Mouse (Mus musculus) midbrain, embryonic 16.5 days (tissue): ENCODE results near the gene C1rb. TPM values are rescaled to one million over a fixed set of nuclear protein-coding genes. Genes with fewer than 3 reads are reported as not detected.
"Not testable (repeated sequence)": the region's sequence is repeated elsewhere in the genome, so short reads cannot be mapped to it uniquely, and the experiment has no call there.

Experiments used
- ATAC-seq: fragments of 200-750 bp; cut with Nextera tagmentation; 2 replicates; pipeline ENCODE4 v1.8.0; 2017; ENCODE audit warnings: moderate TSS enrichment
- H3K27ac ChIP-seq: fragments of 300-500 bp; sonication (generic); 2 replicates; pipeline ENCODE4 v1.5.1; 2014; ENCODE audit warnings: mild to moderate bottlenecking, low read length, mixed read lengths
- H3K27me3 ChIP-seq: fragments of 300-500 bp; sonication (generic); 2 replicates; pipeline ENCODE4 v1.6.1; 2014; ENCODE audit warnings: low read depth, low read length, mixed read lengths; ENCODE audit not compliant: control insufficient read depth, insufficient read depth
- H3K36me3 ChIP-seq: fragments of 300-500 bp; sonication (generic); 2 replicates; pipeline ENCODE4 v1.6.1; 2014; ENCODE audit warnings: mild to moderate bottlenecking, low read length, moderate library complexity, mixed read lengths; ENCODE audit not compliant: control insufficient read depth, insufficient read depth
- H3K4me1 ChIP-seq: fragments of 300-500 bp; sonication (generic); 2 replicates; pipeline ENCODE4 v1.6.1; 2014; ENCODE audit warnings: mild to moderate bottlenecking, low read length, mixed read lengths; ENCODE audit not compliant: control insufficient read depth, insufficient read depth
- H3K4me2 ChIP-seq: fragments of 300-500 bp; sonication (generic); 2 replicates; pipeline ENCODE4 v1.6.1; 2014; ENCODE audit warnings: mild to moderate bottlenecking, low read length, mixed read lengths
- H3K4me3 ChIP-seq: fragments of 300-500 bp; sonication (generic); 2 replicates; pipeline ENCODE4 v1.5.1; 2014; ENCODE audit warnings: low read depth, mild to moderate bottlenecking, low read length, moderate library complexity, mixed read lengths
- H3K9ac ChIP-seq: fragments of 300-500 bp; sonication (generic); 2 replicates; pipeline ENCODE4 v1.6.1; 2014; ENCODE audit warnings: low read depth, low read length, mixed read lengths
- H3K9me3 ChIP-seq: fragments of 300-500 bp; sonication (generic); replicated peaks from 2 replicates; pipeline ENCODE4 v1.6.1; 2014; ENCODE audit warnings: mild to moderate bottlenecking, low read length, mixed read lengths; ENCODE audit not compliant: control insufficient read depth, poor library complexity, severe bottlenecking
- WGBS: fragments of 180-500 bp; shearing (Covaris S2); extraction: QIAGEN DNeasy Blood & Tissue Kit; methylation state at CpG from one replicate; pipeline ENCODE4 v1.1.7; 2014; 5-methylcytosine and 5-hydroxymethylcytosine counted together
- polyA plus RNA-seq: library from polyadenylated mRNA; unstranded; fragments of >200 nt; fragmentation: Nextera tagmentation; extraction: Ambion mirVana; gene quantifications from 2 replicates; pipeline ENCODE4 v1.2.1, GENCODE M21; 2015

The C1rb gene
- polyA plus RNA-seq, 1 experiment from 2014 or later: not detected

DNA sequence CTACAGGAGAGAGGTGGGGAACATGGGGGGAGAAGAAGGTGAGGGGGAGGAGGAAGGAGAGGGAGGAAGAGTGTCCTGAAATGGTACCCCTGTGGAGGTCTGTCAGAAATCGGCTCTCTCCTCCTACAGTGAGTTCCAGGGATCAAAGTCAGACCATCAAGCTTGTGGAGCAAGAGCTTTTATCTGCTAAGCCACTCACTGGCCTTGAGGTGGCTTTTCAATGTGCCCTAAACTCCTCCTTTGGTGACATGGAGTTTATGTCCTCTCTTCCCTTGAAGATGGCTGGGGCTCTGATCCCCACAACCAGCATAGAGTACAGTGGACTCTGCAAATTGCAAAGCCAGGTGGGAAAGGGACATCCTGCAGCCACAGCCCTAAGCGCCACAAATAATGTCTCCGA is 22.1 kb upstream of the C1rb start:
- H3K36me3 ChIP-seq, H3K4me2 ChIP-seq, ATAC-seq, H3K4me3 ChIP-seq, H3K27ac ChIP-seq, H3K9ac ChIP-seq, H3K27me3 ChIP-seq, H3K9me3 ChIP-seq, H3K4me1 ChIP-seq: not testable (repeated sequence)
- 92% methylated on average over 2 of the region's 3 CpGs for WGBS

DNA sequence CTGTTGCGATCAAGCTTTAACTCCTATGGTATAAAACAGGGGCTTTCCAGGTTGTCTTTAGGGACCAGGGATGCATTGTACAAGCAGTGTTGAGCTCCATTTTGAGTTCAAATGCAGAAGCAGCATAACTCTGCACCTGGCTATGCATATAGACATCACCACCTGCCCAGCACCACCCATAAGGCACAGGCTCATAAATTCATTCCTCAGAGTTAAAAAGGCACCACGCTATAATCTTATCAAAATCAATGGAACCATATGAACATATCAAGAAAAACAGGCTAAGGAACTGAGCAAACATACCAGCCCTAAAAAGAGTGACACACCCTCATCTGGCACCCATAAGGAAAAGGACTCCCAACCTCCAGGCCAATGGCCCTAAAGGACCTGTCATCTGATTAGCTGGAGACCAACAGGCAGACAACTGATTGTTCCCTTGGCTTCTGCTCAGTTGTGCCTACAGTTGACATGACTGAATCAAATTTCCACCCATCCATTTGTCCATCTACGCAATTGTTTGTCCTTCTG is 21.0 kb upstream of the C1rb start:
- no peaks in the 10 kb centered on the region for H3K27me3 ChIP-seq

DNA sequence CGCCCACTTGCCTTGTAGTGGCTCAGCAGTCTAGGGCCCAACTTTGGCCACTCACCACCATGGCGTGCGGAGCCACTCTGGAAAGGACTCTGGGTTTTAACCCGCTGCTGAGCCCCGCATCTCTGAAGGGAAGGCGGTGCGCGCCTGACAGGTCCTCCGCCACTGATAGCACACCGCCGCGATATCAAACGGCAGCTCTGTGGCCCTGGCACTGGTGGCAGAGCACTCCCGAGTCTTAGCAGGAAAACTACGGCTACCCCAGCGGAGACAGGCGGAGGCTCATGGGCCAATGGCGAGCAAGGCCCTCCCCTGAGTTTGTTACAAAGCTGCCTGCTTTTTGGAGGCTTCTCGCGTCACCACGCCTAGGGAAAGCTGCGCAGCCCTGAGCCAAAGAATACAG is 17.3 kb upstream of the C1rb start:
- peaks cover 2% of the 10 kb centered on the region; the same call in 1 of the 2 replicates for H3K9me3 ChIP-seq
- no peak for ATAC-seq
- no peaks in the 10 kb centered on the region for H3K36me3 ChIP-seq
- H3K27ac ChIP-seq: no peak overlapping the region
- 74% methylated on average over 22 of the region's 22 CpGs for WGBS
- H3K4me1 ChIP-seq: no peaks in the 10 kb centered on the region
- H3K4me2 ChIP-seq: no peak overlapping the region
- no peaks in the 10 kb centered on the region for H3K27me3 ChIP-seq
- H3K4me3 ChIP-seq: no peak overlapping the region
- H3K9ac ChIP-seq: no peak overlapping the region

More for the DNA sequence above, 21.0 kb upstream of the C1rb start:
- Histone ChIP-seq H3K4me1 (no peaks in the 10 kb centered on the region), H3K4me2 (no peak overlapping the region), H3K27ac (no peak overlapping the region), H3K36me3 (no peaks in the 10 kb centered on the region), H3K9ac (no peak overlapping the region), H3K9me3 (peaks cover 2% of the 10 kb centered on the region; the same call in 1 of the 2 replicates), H3K4me3 (no peak overlapping the region)
- WGBS: 89% methylated on average over 3 of the region's 3 CpGs
- ATAC-seq: no peak

DNA sequence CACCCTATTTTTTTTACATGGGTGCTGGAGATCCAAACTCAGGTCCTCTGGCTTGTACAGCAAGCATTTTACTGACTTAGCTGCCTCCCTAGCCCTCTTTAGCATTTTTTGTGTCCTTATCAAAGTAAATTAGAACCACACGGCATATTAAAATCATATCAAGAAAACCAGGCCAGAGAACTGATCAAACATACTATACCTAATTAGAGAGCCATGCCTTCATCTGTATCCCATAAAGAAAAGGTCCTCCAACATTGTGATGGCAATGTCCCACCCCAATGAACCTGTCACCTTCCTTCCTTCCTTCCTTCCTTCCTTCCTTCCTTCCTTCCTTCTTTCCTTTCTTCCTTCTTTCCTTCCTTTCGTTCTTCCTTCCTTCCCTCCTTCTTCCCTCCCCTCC is 14.1 kb upstream of the C1rb start:
- H3K4me2 ChIP-seq, H3K4me3 ChIP-seq, H3K9me3 ChIP-seq, H3K27me3 ChIP-seq, H3K4me1 ChIP-seq, ATAC-seq, H3K27ac ChIP-seq, H3K36me3 ChIP-seq, H3K9ac ChIP-seq: not testable (repeated sequence)
- 85% methylated on average over 2 of the region's 2 CpGs for WGBS

DNA sequence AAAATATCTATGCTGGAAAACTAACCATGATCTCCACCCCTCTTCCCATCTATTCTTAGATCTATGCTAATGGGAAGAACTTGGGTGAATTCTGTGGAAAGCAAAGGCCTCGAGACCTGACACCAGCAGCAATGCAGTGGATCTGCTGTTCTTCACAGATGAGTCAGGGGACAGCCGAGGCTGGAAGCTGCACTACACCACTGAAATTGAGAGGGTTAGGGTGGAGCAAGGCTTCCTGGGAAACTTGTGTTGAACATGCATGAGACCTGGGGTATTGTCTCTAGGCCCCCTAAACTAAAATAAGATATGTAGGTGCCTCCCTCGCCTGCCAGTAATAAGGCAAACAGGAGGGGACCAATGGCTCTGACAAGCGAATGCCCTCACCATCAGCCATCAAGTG is 8.9 kb upstream of the C1rb start:
- H3K4me1 ChIP-seq, H3K36me3 ChIP-seq, H3K9ac ChIP-seq, H3K4me2 ChIP-seq, H3K27ac ChIP-seq, H3K27me3 ChIP-seq, ATAC-seq, H3K9me3 ChIP-seq, H3K4me3 ChIP-seq: not testable (repeated sequence)
- 90% methylated on average over 4 of the region's 4 CpGs for WGBS

DNA sequence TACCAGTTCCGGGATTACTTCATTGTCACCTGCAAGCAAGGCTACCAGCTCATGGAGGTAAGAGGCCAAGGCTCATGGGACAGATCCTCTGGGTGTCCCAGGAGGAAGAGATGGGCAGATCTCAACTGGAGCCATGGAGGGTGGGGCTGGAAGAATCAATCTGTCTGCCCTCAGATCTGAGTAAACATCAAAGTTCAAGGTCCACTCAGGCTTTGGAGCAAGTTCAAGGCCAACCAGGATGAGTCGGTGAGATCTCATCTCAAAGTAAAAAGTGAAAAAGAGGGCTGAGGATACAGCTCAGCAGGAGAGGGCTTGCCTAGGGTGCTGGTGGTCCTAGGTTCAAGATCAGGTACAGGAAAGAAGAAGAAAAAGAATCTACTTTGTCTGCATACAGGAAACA is 8.5 kb upstream of the C1rb start:
- not testable (repeated sequence) for ATAC-seq, H3K4me3 ChIP-seq, H3K36me3 ChIP-seq, H3K4me2 ChIP-seq, H3K9ac ChIP-seq, H3K9me3 ChIP-seq, H3K4me1 ChIP-seq, H3K27ac ChIP-seq, H3K27me3 ChIP-seq
- WGBS: 84% methylated on average over 1 of the region's 2 CpGs

DNA sequence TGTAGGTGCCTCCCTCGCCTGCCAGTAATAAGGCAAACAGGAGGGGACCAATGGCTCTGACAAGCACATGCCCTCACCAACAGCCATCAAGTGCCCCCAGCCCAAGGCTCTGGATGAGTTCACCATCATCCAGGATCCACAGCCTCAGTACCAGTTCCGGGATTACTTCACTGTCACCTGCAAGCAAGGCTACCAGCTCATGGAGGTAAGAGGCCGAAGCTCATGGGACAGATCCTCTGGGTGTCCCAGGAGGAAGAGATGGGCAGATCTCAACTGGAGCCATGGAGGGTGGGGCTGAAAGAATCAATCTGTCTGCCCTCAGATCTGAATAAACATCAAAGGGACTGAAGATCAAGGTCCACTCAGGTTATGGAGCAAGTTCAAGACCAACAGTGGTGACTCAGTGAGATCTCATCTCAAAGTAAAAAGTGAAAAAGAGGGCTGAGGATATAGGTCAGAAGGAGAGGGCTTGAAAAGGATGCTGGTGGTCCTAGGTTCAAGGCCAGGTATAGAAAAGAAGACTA is 5.1 kb downstream of the C1rb start:
- H3K4me2 ChIP-seq, H3K4me3 ChIP-seq, H3K9ac ChIP-seq, H3K36me3 ChIP-seq, H3K9me3 ChIP-seq, H3K27me3 ChIP-seq, ATAC-seq, H3K4me1 ChIP-seq, H3K27ac ChIP-seq: not testable (repeated sequence)
- WGBS: 85% methylated on average over 3 of the region's 3 CpGs

DNA sequence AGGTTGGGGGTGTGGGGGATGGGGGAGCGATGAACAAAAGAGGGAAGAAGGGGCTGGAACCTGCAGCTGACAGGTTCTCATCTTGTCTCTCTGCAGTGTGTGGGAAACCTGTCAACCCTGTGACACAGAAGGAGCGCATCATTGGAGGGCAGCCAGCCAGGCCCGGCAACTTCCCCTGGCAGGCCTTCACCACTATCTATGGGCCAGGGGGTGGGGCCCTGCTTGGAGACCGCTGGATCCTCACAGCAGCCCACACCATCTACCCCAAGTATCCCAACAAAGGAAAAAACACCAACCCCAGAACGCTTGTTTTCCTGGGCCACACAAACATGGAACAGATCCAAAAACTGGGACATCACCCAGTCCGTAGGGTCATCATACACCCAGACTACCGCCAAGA is 10.1 kb downstream of the C1rb start:
- H3K9ac ChIP-seq, H3K9me3 ChIP-seq, H3K4me3 ChIP-seq, H3K4me1 ChIP-seq, H3K4me2 ChIP-seq, H3K36me3 ChIP-seq, ATAC-seq, H3K27ac ChIP-seq, H3K27me3 ChIP-seq: not testable (repeated sequence)
- 85% methylated on average over 6 of the region's 7 CpGs for WGBS

DNA sequence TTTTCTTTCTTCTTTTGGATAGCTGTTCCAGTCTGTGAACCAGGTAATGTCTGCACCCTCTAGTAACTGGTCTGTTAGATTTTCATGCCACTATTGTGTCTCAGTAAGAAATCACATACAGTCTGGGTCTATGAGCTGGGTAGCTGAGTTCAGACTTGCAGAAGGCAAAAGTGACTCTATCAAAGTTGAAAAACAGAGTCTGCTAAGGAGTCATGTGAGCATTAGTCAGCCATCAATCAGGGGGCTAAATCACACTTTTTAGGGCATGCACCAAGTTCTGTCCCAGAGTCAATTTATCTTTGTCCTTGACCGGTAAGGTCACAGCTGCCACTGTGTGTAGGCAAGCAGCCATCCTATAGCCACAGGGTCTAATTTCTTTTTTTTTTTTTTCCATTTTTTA is 12.1 kb downstream of the C1rb start:
- 100% methylated on average over 1 of the region's 1 CpGs for WGBS
- H3K27ac ChIP-seq: no peak overlapping the region
- no peaks in the 10 kb centered on the region for H3K4me1 ChIP-seq
- H3K27me3 ChIP-seq: no peaks in the 10 kb centered on the region
- ATAC-seq: no peak
- no peak overlapping the region for H3K4me2 ChIP-seq
- H3K9ac ChIP-seq: no peak overlapping the region
- H3K4me3 ChIP-seq: no peak overlapping the region
- H3K36me3 ChIP-seq: no peaks in the 10 kb centered on the region
- H3K9me3 ChIP-seq: no peaks in the 10 kb centered on the region
